Mouse (Mus musculus) limb, embryonic 14.5 days (tissue): ENCODE results near the gene Itgb3. TPM values are rescaled to one million over a fixed set of nuclear protein-coding genes. Genes with fewer than 3 reads are reported as not detected.

ENCODE experiments used
- ATAC-seq: fragments of 200-750 bp; cut with Nextera tagmentation; 2 replicates; pipeline ENCODE4 v1.8.0; 2017; ENCODE audit warnings: low read depth, moderate number of reproducible peaks, moderate TSS enrichment; ENCODE audit not compliant: low FRiP score
- DNase-seq: peaks from one replicate; pipeline ENCODE4 v3.0.0-alpha.2; 2015; ENCODE audit warnings: low spot score
- H3K27ac ChIP-seq: fragments of 300-500 bp; sonication (generic); replicated peaks from 2 replicates; pipeline ENCODE4 v1.5.1; 2014; ENCODE audit warnings: low read depth, mild to moderate bottlenecking, low read length, moderate library complexity, mixed read lengths
- H3K27me3 ChIP-seq: fragments of 300-500 bp; sonication (generic); 2 replicates; pipeline ENCODE4 v1.6.1; 2014; ENCODE audit warnings: low read length, mixed read lengths; ENCODE audit not compliant: control insufficient read depth, insufficient read depth
- H3K36me3 ChIP-seq: fragments of 300-500 bp; sonication (generic); 2 replicates; pipeline ENCODE4 v1.6.1; 2014; ENCODE audit warnings: mild to moderate bottlenecking, low read length, moderate library complexity, mixed read lengths; ENCODE audit not compliant: control insufficient read depth, insufficient read depth
- H3K4me1 ChIP-seq: fragments of 300-500 bp; sonication (generic); 2 replicates; pipeline ENCODE4 v1.6.1; 2014; ENCODE audit warnings: antibody characterized with exemption, low read length, mixed read lengths; ENCODE audit not compliant: control insufficient read depth, insufficient read depth
- H3K4me2 ChIP-seq: fragments of 300-500 bp; sonication (generic); replicated peaks from 2 replicates; pipeline ENCODE4 v1.6.1; 2014; ENCODE audit warnings: low read depth, mild to moderate bottlenecking, low read length, moderate library complexity; ENCODE audit not compliant: severe bottlenecking
- H3K4me3 ChIP-seq: fragments of 300-500 bp; sonication (generic); replicated peaks from 2 replicates; pipeline ENCODE4 v1.5.1; 2014; ENCODE audit warnings: low read length
- H3K9ac ChIP-seq: fragments of 300-500 bp; sonication (generic); 2 replicates; pipeline ENCODE4 v1.6.1; 2014; ENCODE audit warnings: mild to moderate bottlenecking, low read depth, low read length, moderate library complexity; ENCODE audit not compliant: severe bottlenecking
- H3K9me3 ChIP-seq: fragments of 300-500 bp; sonication (generic); 2 replicates; pipeline ENCODE4 v1.6.1; 2016; ENCODE audit warnings: low read length; ENCODE audit not compliant: control insufficient read depth
- POLR2A ChIP-seq: fragments of 200-500 bp; IDR thresholded peaks from 2 replicates; pipeline ENCODE4 v1.8.0; 2012; ENCODE audit warnings: inconsistent platforms, mild to moderate bottlenecking, moderate library complexity, borderline replicate concordance; ENCODE audit not compliant: insufficient read depth, insufficient read length; ENCODE audit errors: extremely low read depth
- WGBS: fragments of 180-500 bp; shearing (Covaris S2); extraction: QIAGEN DNeasy Blood & Tissue Kit; methylation state at CpG from one replicate; pipeline ENCODE4 v1.1.7; 2014; 5-methylcytosine and 5-hydroxymethylcytosine counted together
- polyA plus RNA-seq, 2 experiments: library from polyadenylated mRNA; depleted of rRNA in 1 of 2; stranded (reverse) in 1 of 2; unstranded in 1 of 2; fragments of >200 nt; fragmentation: Nextera tagmentation in 1 of 2; extraction: Ambion mirVana in 1 of 2; gene quantifications; 2 replicates each; pipeline versions ENCODE4 v1.2.1 to v1.2.3; 2012 to 2014

Gene Itgb3
- polyA plus RNA-seq, 2 experiments: 1.4 to 2.9 TPM

DNA sequence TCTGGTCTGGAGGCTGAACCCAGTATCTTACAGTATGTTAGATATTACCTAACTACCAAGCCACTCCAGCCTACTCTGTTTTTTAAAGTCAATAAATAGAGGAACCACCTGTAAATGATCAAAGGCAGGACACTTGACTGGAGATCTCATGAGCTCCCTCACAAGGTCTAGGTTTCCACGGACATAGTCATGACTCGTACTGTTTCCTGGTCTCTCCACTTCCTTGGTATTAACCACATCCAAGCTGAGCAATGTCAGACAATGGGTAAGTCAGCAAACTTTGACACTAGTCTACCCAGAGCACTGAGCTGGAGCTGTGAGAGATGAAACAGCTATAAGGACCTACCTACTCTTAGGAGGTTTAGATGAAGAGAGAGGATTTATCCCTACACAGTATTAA lies 31.1 kb downstream of the Itgb3 start:
- ATAC-seq (no peak), DNase-seq (no peak)
- H3K27me3 ChIP-seq: no peaks in the 10 kb centered on the region
- no peaks in the 10 kb centered on the region for H3K36me3 ChIP-seq
- H3K4me2 ChIP-seq: no peak overlapping the region
- H3K4me1 ChIP-seq: no peaks in the 10 kb centered on the region
- no peak overlapping the region for H3K27ac ChIP-seq
- no peak overlapping the region for H3K9ac ChIP-seq
- no peaks in the 10 kb centered on the region for H3K9me3 ChIP-seq
- no peak overlapping the region for H3K4me3 ChIP-seq
- TF ChIP-seq POLR2A: no peak
- WGBS: 65% methylated on average over 2 of the region's 2 CpGs

DNA sequence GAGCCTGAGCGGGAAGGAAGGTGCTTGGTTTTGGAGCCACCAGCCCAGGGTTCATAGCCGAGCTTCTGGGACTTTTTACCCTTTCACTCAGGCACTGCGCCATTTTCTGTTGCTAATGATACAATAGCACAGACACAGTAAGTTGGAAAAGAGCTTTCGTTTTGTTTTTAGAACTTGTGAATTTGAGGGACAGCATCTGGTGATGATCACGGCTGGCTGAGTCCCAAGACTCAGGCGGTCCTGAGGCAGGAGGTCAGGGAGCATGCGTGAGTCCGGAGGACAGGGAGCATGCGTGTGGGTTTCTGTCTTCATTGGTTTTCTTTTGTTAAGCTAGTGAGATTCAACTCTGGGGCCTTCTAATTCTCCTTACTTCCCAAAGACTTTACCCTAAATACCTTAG lies 31.8 kb downstream of the Itgb3 start:
- Histone ChIP-seq H3K27ac (no peak overlapping the region), H3K9me3 (no peaks in the 10 kb centered on the region), H3K4me1 (no peaks in the 10 kb centered on the region), H3K4me3 (no peak overlapping the region), H3K9ac (no peak overlapping the region), H3K36me3 (no peaks in the 10 kb centered on the region), H3K27me3 (no peaks in the 10 kb centered on the region), H3K4me2 (no peak overlapping the region)
- 80% methylated on average over 9 of the region's 9 CpGs for WGBS
- ATAC-seq (no peak), DNase-seq (no peak)
- TF ChIP-seq POLR2A: no peak

GRCm38 (mm10) chr11:104640894-104641293 lies 33.1 kb downstream of the Itgb3 start:
- ATAC-seq: no peak
- no peak for DNase-seq
- H3K4me3 ChIP-seq: no peak overlapping the region
- no peaks in the 10 kb centered on the region for H3K4me1 ChIP-seq
- H3K27ac ChIP-seq: no peak overlapping the region
- no peak overlapping the region for H3K4me2 ChIP-seq
- 79% methylated on average over 10 of the region's 10 CpGs for WGBS
- H3K36me3 ChIP-seq: no peaks in the 10 kb centered on the region
- H3K9me3 ChIP-seq: no peaks in the 10 kb centered on the region
- TF ChIP-seq POLR2A: no peak
- no peak overlapping the region for H3K9ac ChIP-seq
- no peaks in the 10 kb centered on the region for H3K27me3 ChIP-seq

DNA sequence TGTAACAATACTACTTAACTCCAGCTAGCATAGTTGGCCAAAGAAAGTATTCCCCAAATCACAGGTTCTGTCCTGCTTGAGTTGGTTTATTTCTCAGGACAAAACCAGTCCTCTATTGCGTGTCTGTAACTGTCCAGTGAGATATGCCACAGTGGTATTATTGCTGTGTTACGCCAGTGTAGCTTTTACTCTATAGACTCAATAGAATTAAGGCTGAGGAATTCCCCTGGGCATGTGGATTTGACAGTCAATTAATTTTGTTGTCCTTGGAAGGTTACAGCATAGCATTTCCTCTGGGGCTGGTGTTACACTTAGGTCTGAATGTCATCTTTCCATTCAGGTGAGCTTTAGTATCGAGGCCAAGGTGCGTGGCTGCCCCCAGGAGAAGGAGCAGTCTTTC lies 35.4 kb downstream of the Itgb3 start:
- TF ChIP-seq POLR2A: no peak
- Histone ChIP-seq H3K4me1 (no peaks in the 10 kb centered on the region), H3K9me3 (no peaks in the 10 kb centered on the region), H3K36me3 (no peaks in the 10 kb centered on the region), H3K4me3 (no peak overlapping the region), H3K27ac (no peak overlapping the region), H3K4me2 (no peak overlapping the region), H3K9ac (no peak overlapping the region), H3K27me3 (no peaks in the 10 kb centered on the region)
- 83% methylated on average over 4 of the region's 4 CpGs for WGBS
- DNase-seq (no peak), ATAC-seq (no peak)

DNA sequence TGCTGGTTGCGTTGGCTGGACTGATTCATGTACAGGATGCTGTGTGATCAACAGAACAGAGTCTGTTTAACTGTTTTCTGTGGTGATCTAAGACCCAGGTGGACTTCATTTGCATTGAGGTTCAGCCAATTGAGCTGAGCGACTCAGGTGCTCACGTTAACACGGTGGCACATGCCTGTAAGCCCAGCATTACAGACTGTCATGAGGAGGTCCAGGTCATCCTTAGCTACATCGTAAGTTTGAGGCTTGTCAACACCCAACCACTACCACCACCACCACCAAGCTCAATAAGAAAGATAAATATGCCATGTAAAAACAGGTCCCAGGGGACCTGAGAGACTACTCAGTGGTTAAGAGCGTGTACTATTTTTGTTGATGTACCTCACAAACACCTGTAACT lies 37.6 kb downstream of the Itgb3 start:
- 91% methylated on average over 6 of the region's 6 CpGs for WGBS

DNA sequence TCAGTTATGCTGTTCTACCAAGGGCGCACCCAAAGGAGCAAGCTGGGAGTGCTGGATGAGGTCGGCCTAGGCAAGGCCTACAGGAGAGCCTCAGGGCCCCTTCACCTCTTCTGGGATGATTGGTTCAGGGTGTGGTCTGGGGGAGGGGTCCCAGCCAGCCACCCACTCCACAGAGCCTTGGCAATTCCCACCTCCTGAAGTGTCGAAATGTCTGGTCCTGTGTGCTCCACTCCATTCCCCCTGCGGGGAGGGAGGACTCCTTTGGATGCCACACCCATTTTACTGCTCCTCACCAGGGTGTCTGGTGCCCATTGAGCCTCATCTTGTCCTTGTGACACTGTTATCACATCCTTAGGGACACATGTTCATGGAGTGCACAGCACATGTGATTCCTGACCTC lies 38.4 kb downstream of the Itgb3 start:
- no peak overlapping the region for H3K9ac ChIP-seq
- no peaks in the 10 kb centered on the region for H3K4me1 ChIP-seq
- H3K4me3 ChIP-seq: no peak overlapping the region
- H3K27me3 ChIP-seq: no peaks in the 10 kb centered on the region
- WGBS: 77% methylated on average over 4 of the region's 4 CpGs
- H3K36me3 ChIP-seq: no peaks in the 10 kb centered on the region
- DNase-seq (no peak), ATAC-seq (no peak)
- H3K27ac ChIP-seq: no peak overlapping the region
- no peak for TF ChIP-seq POLR2A
- H3K9me3 ChIP-seq: no peaks in the 10 kb centered on the region
- no peak overlapping the region for H3K4me2 ChIP-seq

More for the DNA sequence above, 37.6 kb downstream of the Itgb3 start:
- Histone ChIP-seq H3K9ac (no peak overlapping the region), H3K4me2 (no peak overlapping the region), H3K27ac (no peak overlapping the region), H3K36me3 (no peaks in the 10 kb centered on the region), H3K4me1 (no peaks in the 10 kb centered on the region), H3K4me3 (no peak overlapping the region), H3K9me3 (no peaks in the 10 kb centered on the region), H3K27me3 (no peaks in the 10 kb centered on the region)
- TF ChIP-seq POLR2A: no peak
- no peak for ATAC-seq
- DNase-seq: no peak
